Mouse (Mus musculus) central nervous system, embryonic 18 days (tissue): Measurements from ENCODE around the gene C2cd4d. TPM values are rescaled to one million over a fixed set of nuclear protein-coding genes. Genes with fewer than 3 reads are reported as not detected.

Source experiments
- polyA plus RNA-seq: library from polyadenylated mRNA; depleted of rRNA; stranded (reverse); fragments of >200 nt; gene quantifications from 2 replicates; pipeline ENCODE4 v1.2.3, GENCODE M21; 2012; rRNA removed

C2cd4d gene
- polyA plus RNA-seq = 1.1 and 1.2 TPM in 2 replicates

DNA sequence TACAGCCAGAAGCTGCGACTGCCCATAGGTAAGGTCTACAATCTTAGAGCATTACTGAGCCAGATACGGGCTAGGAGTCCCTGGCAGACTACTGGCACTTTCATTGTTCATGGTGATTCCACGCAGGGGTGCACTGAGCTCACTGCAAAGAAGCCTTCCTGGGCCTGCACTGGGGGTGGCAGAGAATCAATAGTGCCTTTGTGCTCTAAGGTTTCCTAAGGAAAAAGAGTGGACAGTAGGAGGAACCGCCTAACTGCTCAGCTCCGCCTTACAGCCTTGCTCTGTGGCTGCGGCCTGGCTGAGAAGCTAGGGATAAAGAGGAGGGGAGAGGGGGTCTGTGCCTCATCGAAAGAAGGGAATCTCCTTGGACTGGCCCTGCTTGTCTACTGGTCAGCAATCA is at the start of gene C2cd4d:
Gene C2cd4d, plus strand, starts transcription at position 301 of the 400 bp plus-strand sequence.

GRCm38 (mm10) chr3:94341959-94342422 is 20.2 kb upstream of the C2cd4d start, which contains the start of gene Them5:
Them5 (plus strand) TSS chr3:94342099.

DNA sequence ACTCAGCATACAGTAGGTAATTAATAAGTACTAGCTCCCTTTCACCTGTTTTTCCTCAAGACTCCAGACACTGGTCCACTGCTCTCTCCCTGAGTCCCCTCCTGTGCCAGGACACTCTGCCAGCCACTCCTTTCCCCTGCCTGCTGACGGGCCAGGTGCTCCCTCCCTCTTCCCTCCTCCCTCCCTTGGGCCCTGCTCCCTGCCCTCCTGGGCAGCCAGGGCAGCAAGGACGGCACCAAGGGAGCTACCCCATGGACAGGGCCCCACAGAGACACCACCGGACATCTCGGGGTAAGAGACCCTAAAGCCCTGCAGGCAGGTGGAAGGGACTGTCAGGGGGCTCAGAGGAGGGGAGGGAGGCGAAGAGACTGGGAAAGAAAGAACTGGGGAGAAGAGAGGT is 10.4 kb downstream of the C2cd4d start, which contains the start of gene Rorc:
Gene Rorc, plus strand, starts transcription at position 154 of the 400 bp plus-strand sequence.

GRCm38 (mm10) chr3:94398217-94398616 is 36.0 kb downstream of the C2cd4d start, which contains the start of gene Lingo4:
Lingo4 (plus strand) TSS chr3:94398517.

GRCm38 (mm10) chr3:94413031-94413679 is 50.9 kb downstream of the C2cd4d start, which contains the start of gene Tdrkh:
Tdrkh (plus strand) TSS chr3:94413273.

Other genes with a start within 250 kb of the C2cd4d start
- not detected in 2 replicates for gene Gm10696, start 184.2 kb upstream of the C2cd4d start, polyA plus RNA-seq
- gene Gm5286, start 165.7 kb upstream of the C2cd4d start, polyA plus RNA-seq = not detected in 2 replicates
- gene Gm4778, start 98.4 kb upstream of the C2cd4d start, polyA plus RNA-seq = not detected in 2 replicates
- 32.9 and 34.5 TPM in 2 replicates for gene Them4, start 52.3 kb upstream of the C2cd4d start, polyA plus RNA-seq
- gene Them5, start 20.3 kb upstream of the C2cd4d start, polyA plus RNA-seq = 0.08 and 0.12 TPM in 2 replicates
- 0.34 and 0.45 TPM in 2 replicates for gene Rorc, start 10.4 kb downstream of the C2cd4d start, polyA plus RNA-seq
- gene Lingo4, start 36.1 kb downstream of the C2cd4d start, polyA plus RNA-seq = 0.62 and 0.68 TPM in 2 replicates
- gene Tdrkh, start 50.8 kb downstream of the C2cd4d start, polyA plus RNA-seq = 20.1 and 20.7 TPM in 2 replicates
- 53.2 and 57.8 TPM in 2 replicates for gene Mrpl9, start 80.9 kb downstream of the C2cd4d start, polyA plus RNA-seq
- gene Oaz3, start 81.5 kb downstream of the C2cd4d start, polyA plus RNA-seq = 0.31 and 0.45 TPM in 2 replicates
- 390 and 524 TPM in 2 replicates for gene Celf3, start 115.9 kb downstream of the C2cd4d start, polyA plus RNA-seq
- 6.3 and 6.6 TPM in 2 replicates for gene Riiad1, start 117.9 kb downstream of the C2cd4d start, polyA plus RNA-seq
- 43.1 and 46.0 TPM in 2 replicates for gene Snx27, start 220.3 kb downstream of the C2cd4d start, polyA plus RNA-seq